Mouse (Mus musculus) Patski (cell line): Measurements from ENCODE around the gene Gid4. TPM values are rescaled to one million over a fixed set of nuclear protein-coding genes. Genes with fewer than 3 reads are reported as not detected.

Source experiments
- ATAC-seq: fragments of 100-300 bp; one replicate; pipeline ENCODE4 v1.8.0; 2021
- CTCF ChIA-PET: fragments of 350-600 bp; sonication (Branson Sonifier 250); formaldehyde crosslinking; loops from one replicate; lab custom pipeline; 2022; ENCODE audit warnings: inconsistent platforms; lab: Charles Lee
- POLR2A ChIA-PET: fragments of 350-600 bp; sonication (Branson Sonifier 250); formaldehyde crosslinking; loops from one replicate; lab custom pipeline; 2022; ENCODE audit warnings: antibody characterized with exemption, inconsistent platforms; lab: Charles Lee
- DNase-seq: peaks from one replicate; pipeline ENCODE4 v3.0.0-alpha.2; 2011; ENCODE audit warnings: low read depth, low spot score
- H3K27me3 ChIP-seq: fragments of 371-371 bp; one replicate; pipeline ENCODE4 v1.5.1; 2021
- CTCF ChIP-seq: fragments of 100-300 bp; IDR thresholded peaks from one replicate; pipeline ENCODE4 v1.5.1; 2021
- in situ Hi-C: fragments of 300-500 bp; cut with MboI; formaldehyde crosslinking; loops from 3 replicates; pipeline ENCODE4 v1.11.1; 2018; ENCODE audit warnings: low pct_unique_long_range_greater_than_20kb, mixed read lengths
- polyA plus RNA-seq: library from polyadenylated mRNA; unstranded; gene quantifications from one replicate; pipeline ENCODE4 v1.2.3, GENCODE M21; 2021

The Gid4 gene
- polyA plus RNA-seq, 1 experiment from 2014 or later = 18.6 TPM

DNA sequence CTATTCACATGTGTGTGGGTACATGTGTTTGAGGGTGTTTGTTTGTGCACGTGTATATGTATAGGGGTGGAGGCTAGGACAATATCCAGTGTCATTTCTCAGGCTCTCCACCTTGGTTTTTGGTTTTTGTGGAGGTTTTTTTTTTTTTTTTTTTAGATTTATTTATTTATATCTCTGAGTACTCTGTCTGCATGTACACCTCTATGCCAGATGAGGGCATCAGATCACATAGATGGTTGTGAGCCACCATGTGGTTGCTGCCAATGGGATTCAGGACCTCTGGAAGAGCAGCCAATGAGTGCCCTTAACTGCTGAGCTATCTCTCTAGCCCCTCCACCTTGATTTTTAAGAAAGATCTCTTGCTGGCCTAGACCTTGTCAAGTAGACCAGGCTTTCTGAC, 41.0 kb downstream of the Gid4 start:
- no peak for TF ChIP-seq CTCF
- DNase-seq (no peak), ATAC-seq (no peak)
- no peaks in the 10 kb centered on the region for H3K27me3 ChIP-seq
- POLR2A ChIA-PET = no interaction called here
- in situ Hi-C loops = no loop called here
- CTCF ChIA-PET = no interaction called here

DNA sequence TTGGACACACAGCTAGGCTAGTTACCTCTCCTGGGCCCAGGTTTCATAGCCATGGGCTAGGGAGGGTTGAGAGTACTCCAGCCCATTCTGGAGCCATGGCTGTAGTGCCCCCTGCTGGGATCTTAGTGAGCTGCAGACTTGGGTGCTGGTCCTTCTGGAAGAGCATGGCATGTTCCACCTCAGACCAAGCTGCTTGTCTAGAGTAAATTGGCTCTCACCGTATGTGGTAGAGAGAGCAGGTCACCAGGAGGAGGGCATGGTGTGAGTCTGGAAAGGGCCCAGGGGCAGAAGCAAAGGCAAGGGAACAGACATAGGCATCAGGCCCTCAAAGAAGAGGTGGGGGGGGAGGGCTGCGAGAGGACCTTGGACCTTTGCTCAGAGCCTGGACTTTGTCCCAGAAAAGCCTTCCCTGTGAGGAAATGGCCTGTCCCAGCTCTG, 49.0 kb downstream of the Gid4 start:
- in situ Hi-C loops = no loop called here
- no peak for DNase-seq
- CTCF ChIA-PET = interaction anchor here (1.0 kb wide), 1 partner anchor 60 kb away, joined by 3 read pairs; no protein-coding TSS in a partner anchor
- no peak for ATAC-seq
- POLR2A ChIA-PET = no interaction called here
- H3K27me3 ChIP-seq = no peaks in the 10 kb centered on the region
- peak; percentile 74 for TF ChIP-seq CTCF

DNA sequence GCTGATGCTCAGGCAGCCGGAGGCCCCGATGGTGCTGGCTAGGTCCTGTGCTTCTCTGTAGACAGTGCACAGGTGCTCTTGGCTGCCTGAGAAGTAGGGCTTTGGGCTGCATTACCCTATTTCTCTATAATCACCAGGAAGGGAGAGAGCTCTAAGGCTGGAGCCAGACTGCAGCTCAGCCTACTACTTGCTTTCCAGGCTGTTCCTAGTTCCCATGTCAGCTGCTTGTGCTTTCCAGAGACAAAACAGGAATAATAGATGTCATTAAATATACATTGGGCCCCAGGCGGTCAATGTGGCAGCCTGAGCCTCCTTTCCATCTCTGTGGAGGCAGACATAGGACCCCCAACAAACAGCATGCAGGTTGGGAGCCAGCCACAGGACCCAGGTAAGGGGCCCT, 52.1 kb downstream of the Gid4 start, which contains the start of gene Myo15:
TSS of gene Myo15 (plus strand) at position 301 of the 400 bp plus-strand sequence.
- in situ Hi-C loops = no loop called here
- no peak for TF ChIP-seq CTCF
- ChIA-PET POLR2A (no interaction called here), CTCF (no interaction called here)
- ATAC-seq = no peak
- no peaks in the 10 kb centered on the region for H3K27me3 ChIP-seq
- DNase-seq = no peak

DNA sequence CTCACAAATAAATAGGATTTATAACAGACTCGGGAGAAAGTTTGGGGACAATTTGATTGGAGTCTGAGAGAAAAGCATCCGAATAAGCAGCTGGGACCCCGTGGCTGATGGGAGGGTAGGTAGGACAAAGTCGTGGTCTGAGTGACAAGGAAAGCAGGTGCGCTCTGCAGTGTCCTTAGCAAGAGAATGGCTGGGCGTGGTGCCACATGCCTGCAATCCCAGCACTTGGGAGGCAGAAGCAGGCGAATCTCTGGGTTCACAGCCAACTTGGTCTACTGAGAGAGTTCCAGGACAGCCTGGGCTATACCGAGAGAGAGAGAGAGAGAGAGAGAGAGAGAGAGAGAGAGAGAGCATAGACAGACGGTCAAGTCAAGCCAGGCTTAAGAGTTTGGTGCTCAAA, 53.8 kb downstream of the Gid4 start:
- in situ Hi-C loops = no loop called here
- DNase-seq (no peak), ATAC-seq (no peak)
- POLR2A ChIA-PET = interaction anchor here (1.6 kb wide), 1 partner anchor 66 kb away, joined by 3 read pairs; no protein-coding TSS in a partner anchor
- CTCF ChIA-PET = no interaction called here
- no peak for TF ChIP-seq CTCF
- H3K27me3 ChIP-seq = no peaks in the 10 kb centered on the region

- CTCF ChIA-PET = no interaction called here
- no peak for TF ChIP-seq CTCF
- ATAC-seq (no peak), DNase-seq (no peak)
- in situ Hi-C loops = no loop called here
- POLR2A ChIA-PET = no interaction called here
- peaks cover 4% of the 10 kb centered on the region for H3K27me3 ChIP-seq
These were observed 57.6 kb downstream of the Gid4 start for GRCm38 (mm10) chr11:60474534-60474933.

DNA sequence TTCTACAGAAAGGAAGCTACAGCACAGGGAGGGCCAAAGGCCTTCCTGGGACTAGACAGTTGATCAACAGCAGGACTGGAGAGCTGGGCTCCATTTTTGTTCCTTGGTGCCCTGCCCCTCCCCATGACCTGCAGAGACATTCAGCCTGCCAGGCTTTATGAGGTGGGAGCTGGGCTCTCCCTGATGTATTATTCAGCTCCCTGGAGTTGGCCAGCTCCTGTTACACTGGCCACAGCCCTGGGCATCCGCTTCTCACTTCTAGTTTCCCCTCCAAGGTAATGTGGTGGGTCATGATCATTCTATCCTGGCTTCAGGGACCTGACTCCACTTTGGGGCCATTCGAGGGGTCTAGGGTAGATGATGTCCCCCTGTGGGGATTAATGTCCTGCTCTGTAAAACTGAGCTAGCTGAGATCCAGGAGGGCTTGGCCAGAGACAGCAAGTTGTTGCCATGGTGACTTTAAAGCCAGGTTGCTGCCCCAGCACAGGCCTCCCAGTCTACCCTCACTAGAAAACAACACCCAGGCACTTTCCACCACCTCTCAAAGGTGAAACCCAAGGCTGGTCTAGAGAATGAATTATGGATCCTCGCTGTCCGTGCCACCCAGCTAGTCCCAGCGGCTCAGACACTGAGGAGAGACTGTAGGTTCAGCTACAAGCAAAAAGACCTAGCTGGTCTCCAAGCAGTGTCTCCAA, 58.9 kb downstream of the Gid4 start:
- in situ Hi-C loops = no loop called here
- ChIA-PET POLR2A (interaction anchor here (0.6 to 1.0 kb wide), 2 partner anchors 11 to 102 kb away, joined by 3 to 6 read pairs; no protein-coding TSS in a partner anchor), CTCF (no interaction called here)
- peaks cover 15% of the 10 kb centered on the region for H3K27me3 ChIP-seq
- no peak for TF ChIP-seq CTCF
- no peak for DNase-seq
- ATAC-seq = no peak

GRCm38 (mm10) chr11:60478121-60478520, 61.2 kb downstream of the Gid4 start:
- ChIA-PET POLR2A (no interaction called here), CTCF (no interaction called here)
- ATAC-seq (no peak), DNase-seq (no peak)
- peaks cover 28% of the 10 kb centered on the region for H3K27me3 ChIP-seq
- in situ Hi-C loops = no loop called here
- no peak for TF ChIP-seq CTCF

DNA sequence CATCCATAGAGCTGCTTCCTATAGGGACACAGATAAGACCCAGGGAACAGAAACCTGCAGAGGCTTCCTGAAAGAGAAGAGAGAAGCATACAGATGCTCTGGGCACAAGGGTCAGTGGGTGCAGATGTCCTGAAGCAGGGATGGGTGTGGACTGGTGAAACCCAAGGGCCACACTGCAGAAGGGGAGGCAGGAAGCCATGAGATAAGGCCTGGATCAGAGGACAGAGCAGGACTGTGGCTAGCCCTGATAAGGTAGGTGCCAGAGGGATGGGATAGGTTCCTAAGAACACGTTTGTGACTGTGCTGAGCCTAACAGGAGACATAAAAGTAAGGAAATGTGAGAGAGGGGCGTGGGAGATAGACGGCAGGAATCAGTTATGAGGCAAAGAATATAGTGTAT, 69.3 kb downstream of the Gid4 start:
- in situ Hi-C loops = no loop called here
- peaks cover 42% of the 10 kb centered on the region for H3K27me3 ChIP-seq
- POLR2A ChIA-PET = no interaction called here
- no peak for ATAC-seq
- CTCF ChIA-PET = no interaction called here
- no peak for DNase-seq
- TF ChIP-seq CTCF = no peak

DNA sequence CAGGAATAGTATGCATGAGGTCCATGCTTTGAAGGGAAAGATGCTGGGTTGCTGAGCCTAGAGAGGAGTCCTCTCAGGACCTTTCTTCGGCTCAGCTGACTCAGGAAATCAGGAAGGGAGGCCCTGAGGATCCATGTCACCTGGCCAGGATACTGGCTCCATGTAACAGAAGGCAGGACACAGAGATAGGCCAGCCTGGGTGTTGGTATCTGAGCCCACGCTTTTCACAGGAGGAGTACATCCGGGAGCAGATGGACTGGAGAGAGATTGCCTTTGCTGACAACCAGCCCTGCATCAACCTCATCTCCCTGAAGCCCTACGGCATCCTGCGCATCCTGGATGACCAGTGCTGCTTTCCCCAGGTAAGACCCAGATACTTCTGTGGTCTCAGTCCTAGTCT, 75.8 kb downstream of the Gid4 start:
- no peak for ATAC-seq
- in situ Hi-C loops = no loop called here
- peaks cover 25% of the 10 kb centered on the region for H3K27me3 ChIP-seq
- POLR2A ChIA-PET = no interaction called here
- DNase-seq = no peak
- TF ChIP-seq CTCF = no peak
- CTCF ChIA-PET = no interaction called here

GRCm38 (mm10) chr11:60495692-60496091, 78.7 kb downstream of the Gid4 start:
- TF ChIP-seq CTCF = no peak
- CTCF ChIA-PET = interaction anchor here (1.2 kb wide), 1 partner anchor 30 kb away, joined by 3 read pairs; no protein-coding TSS in a partner anchor
- POLR2A ChIA-PET = interaction anchor here (1.2 kb wide), 1 partner anchor 42 kb away, joined by 3 read pairs; no protein-coding TSS in a partner anchor
- no peak for ATAC-seq
- in situ Hi-C loops = no loop called here
- DNase-seq = no peak
- H3K27me3 ChIP-seq = peaks cover 20% of the 10 kb centered on the region

Other genes with a start within 250 kb of the Gid4 start
- 65.4 TPM for gene Srebf1, start 194.6 kb upstream of the Gid4 start, polyA plus RNA-seq
- gene Tom1l2, start 64.2 kb upstream of the Gid4 start, polyA plus RNA-seq = 55.5 TPM
- gene Drc3, start 63.8 kb upstream of the Gid4 start, polyA plus RNA-seq = 3.1 TPM
- gene Atpaf2, start 1.3 kb downstream of the Gid4 start, polyA plus RNA-seq = 39.5 TPM
- 69.7 TPM for gene Drg2, start 37.4 kb downstream of the Gid4 start, polyA plus RNA-seq
- gene Myo15, start 52.2 kb downstream of the Gid4 start, polyA plus RNA-seq = 0.04 TPM
- gene Alkbh5, start 119.2 kb downstream of the Gid4 start, polyA plus RNA-seq = 76.8 TPM